Mouse (Mus musculus) cerebellum, postnatal 10 days (tissue): ENCODE measurements around the gene Lyrm9.

ENCODE experiments used
- DNase-seq, 2 experiments: peaks; one replicate each; pipeline ENCODE4 v3.0.0; 2021; ENCODE audit warnings: mixed read lengths in 2 of 2

The Lyrm9 gene

GRCm38 (mm10) chr11:78815986-78816792 lies 10.2 kb upstream of the Lyrm9 start:
- DNase-seq = peak; percentile 49 to 54

DNA sequence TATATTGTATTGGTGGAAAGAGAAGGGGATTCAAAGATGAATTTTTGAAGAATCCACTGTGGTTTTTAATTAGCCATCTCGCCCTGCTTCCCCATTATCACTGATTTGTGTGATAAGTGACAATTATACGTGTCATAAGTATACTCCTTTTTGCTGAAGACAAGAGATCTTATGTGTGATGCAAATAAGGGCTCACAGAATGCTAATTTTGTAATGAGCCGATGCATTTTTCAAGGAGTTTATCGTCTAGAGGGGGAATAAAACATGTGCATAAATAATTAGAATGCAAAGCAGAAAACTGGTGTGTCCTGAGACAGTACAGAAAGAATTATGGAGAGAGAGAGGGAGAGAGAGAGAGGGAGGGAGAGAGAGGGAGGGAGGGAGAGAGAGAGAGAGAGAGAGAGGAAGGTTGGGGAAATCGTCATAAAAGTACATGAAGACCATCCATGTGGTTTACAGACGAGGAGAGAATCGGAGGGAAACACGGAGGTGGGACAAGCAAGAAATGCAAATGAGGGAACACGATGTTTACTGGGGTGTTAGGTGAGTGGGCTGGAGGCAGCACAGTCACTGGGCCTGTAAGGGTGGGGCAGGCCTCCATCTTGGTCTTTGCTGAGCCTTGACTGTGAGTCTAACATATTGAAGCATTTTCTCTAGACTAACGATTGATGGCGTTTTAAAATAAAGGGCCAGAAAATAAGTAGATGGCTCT lies 8.9 kb upstream of the Lyrm9 start:
- no peak for DNase-seq

- no peak for DNase-seq
These were observed 5.9 kb upstream of the Lyrm9 start for GRCm38 (mm10) chr11:78820337-78821000.

DNA sequence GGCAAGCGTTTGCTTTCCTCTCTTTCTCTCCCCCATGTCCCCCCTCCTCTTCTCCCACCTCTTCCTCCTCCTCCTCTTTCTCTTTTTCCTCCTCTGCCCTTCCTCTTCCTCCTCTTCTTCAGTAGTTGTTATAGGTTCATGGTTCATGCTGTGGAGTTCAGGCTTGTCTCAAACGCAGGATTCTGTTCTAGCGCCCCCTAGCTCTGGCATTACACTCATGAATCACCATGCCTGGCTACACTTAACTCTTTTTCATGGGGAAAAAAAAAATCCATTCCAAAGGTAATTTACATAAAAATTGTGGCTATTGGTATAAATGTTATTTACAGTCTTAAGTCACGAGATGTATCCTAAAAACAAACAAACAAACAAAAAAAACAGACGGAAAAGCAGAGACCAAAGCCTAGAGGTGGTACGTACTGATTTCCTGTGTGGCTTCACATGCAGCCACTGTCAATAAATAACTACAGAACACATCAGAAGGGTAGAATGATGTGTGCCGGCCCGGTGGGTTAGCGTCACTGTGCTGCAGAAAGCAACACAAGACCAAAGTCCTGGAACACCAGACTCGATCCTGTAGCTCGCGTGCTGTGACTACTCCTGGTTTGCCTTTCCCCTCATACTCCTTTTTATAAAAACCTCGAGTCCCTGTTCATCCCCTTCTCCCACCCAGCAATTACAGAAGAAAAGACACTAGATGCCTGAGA lies 3.4 kb upstream of the Lyrm9 start:
- peak; percentile 76 to 85 for DNase-seq

DNA sequence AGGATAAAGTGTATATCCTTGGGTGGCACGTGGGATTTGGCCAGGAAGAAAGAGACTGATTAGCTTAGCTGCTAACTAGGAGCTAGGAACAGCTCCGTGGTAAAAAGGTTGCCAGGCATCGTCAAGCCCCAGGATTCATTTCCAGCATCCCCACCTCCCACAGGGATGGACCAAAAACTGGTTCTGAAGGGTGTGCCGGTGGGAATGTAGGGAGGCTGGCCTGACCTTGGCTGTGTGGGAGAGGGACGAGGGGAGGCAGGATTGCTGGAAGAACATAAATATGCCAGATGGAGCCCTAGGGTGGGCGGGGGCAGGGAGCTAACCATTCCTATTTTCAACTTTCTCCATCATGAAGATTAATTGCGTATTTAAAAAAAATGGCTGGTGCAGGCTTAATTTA lies 1.2 kb downstream of the Lyrm9 start:
- DNase-seq = peak in 1 of 2 experiments; percentile 56

DNA sequence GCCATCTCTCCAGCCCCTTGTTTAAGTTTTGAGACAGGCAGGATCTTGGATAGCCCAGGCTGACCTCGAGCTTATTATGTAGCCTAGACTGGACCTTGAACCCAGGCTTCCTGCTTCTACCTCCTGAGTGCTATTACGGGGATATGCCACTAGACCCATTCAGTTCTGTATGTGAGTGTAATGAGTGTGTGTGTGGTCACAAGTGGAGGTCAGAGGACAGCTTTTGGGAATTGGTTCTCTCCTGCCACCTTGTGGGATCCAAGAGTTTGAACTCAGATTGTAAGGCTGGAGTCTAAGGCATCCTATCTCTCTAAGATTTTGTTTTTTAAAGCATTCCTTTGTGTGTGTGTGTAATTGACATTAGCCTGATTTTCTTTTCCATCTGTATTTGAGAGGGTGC lies 2.0 kb downstream of the Lyrm9 start:
- DNase-seq = peak; percentile 57 to 59

DNA sequence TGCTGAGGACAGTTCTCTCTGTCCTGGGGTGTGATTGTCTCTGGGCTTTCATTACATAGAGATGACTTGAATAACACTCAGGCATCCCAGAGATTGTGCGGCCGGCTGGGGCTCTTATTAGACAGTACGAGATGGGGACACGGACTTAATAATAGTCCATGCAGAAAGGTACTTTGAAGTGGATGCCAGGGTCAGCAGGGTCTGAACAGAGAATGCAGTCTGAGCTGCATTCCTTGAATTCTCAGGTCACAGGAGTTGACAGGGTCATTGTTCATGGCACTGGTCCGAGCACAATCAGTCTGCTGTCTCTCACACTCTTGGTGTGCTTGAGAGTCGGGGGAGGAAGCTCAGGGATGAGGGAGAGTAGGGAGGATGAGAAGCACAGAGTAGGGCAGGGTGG lies 3.0 kb downstream of the Lyrm9 start:
- no peak for DNase-seq

DNA sequence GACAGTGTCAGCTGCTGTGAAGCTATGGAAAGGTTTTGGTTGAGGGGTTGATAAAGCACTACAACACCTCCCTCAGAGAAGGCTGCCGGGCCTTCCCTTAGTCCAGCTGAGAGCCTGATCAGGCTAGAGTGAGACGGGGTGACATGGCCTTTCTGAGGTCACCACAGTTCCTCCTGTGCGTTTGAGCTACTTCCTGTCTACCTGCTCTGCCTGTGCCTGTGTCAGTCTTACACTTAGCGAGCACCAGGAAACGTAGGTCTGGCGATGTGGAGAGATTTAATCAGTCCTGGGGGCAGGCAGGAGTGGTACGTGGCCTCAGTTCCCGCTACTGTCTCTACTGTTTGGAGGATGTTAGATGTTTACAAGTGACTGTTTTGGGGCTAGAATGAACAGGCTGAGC lies 3.8 kb downstream of the Lyrm9 start:
- no peak for DNase-seq

GRCm38 (mm10) chr11:78831716-78832115 lies 5.3 kb downstream of the Lyrm9 start:
- DNase-seq = peak; percentile 39 to 67

DNA sequence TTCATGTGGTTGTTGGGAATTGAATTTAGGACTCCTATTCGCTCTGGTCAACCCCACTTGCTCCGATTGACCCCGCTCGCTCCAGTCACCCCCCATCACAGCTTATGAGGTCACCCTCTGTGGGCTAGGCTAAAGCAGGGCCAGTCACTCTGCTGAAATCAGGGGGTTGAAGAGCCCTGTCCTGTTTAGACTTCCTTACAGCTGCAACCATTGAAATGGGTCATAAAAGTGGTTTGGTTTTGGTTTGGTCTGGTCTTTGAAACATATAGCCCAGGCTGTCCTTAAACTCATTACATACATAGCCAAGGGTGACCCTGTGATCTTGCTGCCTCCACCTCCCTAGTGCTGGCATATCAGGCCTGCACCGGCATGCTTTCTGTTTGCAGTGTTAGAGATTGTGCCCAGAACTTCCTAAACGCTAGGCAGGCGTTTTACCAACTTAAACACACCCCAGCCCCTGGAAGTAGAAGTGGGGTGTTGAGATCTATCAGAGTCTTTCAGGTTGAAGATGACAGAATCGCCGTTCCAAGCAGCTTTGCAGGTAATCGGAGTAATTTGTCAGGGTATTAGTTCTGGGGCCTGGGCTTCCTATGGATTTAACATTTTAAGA lies 5.8 kb downstream of the Lyrm9 start:
- DNase-seq = no peak

DNA sequence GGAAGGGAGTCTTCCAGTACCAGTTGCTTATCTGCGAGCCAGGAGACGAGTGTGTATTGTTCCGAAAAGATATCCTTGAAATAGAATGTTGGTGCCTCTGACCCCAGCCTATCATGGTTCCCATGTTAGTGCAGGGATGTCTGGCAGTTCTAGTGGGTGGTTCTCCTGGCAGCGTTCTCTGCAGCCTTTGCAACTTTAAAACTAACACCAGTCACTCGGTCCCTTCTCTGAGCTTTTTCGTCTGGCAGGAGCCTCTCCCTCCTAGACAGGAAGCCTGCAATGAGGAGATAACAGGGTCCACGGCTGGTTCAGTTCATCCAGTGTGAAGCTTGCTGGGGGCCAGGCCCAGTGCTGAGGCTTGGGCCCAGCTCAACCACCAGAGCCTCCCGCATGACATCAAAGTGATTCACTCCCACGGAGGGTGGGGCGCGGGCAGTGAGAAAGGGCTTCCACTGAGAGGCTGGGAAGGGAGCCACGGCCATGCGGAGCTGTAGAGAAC lies 6.5 kb downstream of the Lyrm9 start:
- DNase-seq = peak; percentile 58 to 64

- no peak for DNase-seq
These were observed 10.1 kb downstream of the Lyrm9 start for GRCm38 (mm10) chr11:78836486-78836885.

DNA sequence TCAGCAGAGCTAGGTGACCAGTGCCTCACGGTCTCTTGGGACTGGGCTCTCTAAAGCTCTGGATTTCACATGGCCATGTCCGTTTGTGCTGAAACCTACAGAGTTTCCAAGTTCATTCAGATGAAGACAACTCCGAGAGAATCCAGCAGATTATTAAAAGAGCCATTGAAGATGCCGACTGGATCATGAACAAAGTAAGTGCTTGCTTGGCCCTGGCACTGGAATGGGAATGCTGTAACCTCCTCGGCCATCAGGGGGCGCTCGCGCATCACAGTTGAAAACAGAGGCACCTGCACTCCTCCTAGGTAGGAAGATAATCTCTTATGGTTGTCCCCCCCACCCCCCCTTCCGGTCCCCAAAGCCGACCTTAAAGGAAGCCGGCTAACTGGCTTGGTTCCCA lies 11.6 kb downstream of the Lyrm9 start:
- peak; percentile 84 to 88 for DNase-seq

- DNase-seq = peak in 1 of 2 experiments; percentile 51
These were observed 13.1 kb downstream of the Lyrm9 start for GRCm38 (mm10) chr11:78839491-78839890.

GRCm38 (mm10) chr11:78840141-78840540 lies 13.8 kb downstream of the Lyrm9 start:
- no peak for DNase-seq

DNA sequence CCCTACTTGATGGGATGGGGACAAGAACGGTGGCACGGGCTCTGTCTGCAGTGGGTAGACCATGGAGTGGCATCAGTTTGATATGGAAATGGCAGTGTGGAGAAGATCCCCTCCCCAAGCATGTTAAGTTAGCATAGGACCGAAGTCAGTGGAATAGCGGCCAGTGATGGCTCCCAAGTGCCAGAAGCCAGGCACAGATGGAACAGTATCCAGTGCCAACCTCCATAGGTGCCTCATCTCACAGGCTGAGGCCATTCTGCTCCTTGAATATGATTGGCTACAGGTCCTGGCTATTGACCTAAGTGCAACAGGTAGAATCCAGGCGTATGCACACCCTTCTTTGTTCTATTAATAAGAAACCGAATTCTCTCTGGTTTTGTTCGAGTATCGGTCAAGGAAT lies 15.6 kb downstream of the Lyrm9 start:
- peak; percentile 55 to 61 for DNase-seq

DNA sequence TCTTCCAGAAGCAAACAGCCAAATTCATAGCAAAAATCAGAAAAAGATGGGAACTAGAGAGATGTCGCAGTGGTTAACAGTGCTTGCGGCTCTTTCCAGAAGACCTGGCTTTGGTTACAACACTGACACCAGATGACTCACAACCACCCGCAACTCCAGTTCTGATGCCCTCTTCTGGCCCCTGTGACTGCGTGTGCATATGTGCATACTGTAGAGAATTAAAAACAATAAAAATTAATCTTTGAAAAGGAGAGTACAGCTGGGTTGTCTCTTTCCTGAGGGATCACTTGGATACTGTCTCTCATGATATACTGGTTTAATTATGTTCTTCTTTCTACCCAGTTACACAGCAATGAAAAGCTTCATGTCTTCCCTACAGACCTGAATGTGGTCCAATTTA lies 20.2 kb downstream of the Lyrm9 start:
- DNase-seq = no peak

- DNase-seq = no peak
These were observed 21.8 kb downstream of the Lyrm9 start for GRCm38 (mm10) chr11:78847884-78848848.

GRCm38 (mm10) chr11:78849859-78850258 lies 23.5 kb downstream of the Lyrm9 start:
- peak in 1 of 2 experiments; percentile 51 for DNase-seq

DNA sequence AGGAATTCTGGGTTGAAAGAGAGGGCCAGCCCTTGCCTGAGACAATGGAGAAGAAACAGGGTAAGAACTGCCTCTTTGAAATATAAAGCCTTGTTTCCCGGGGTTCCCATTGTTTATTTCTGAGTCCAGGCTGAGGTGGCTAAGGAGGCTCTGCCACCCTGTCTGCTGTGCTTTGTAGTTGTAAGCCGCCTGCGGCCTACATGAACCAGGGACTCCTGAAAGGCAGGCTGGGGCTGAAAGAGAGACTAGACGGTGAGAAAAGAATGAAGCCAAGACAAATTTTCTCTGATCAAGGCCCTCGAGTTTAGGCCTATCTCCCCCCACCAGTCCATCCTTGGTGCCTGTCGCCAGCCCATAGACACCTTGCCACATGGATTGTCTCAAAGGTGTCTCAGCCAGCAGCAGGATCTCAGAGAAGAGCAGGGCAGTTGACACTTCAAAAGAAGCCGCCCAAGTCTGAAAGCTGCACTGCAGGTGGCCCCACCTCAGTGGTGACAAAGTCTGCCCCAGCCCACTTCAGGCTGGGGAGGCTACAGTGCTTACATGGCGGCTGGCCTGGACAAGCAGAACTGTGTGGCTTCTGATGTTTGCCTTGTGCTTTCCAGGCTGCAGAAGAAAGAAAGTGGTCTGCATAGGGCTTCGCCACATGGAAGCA lies 25.0 kb downstream of the Lyrm9 start:
- DNase-seq = no peak

- no peak for DNase-seq
These were observed 25.5 kb downstream of the Lyrm9 start for GRCm38 (mm10) chr11:78851871-78852265.
